Mouse (Mus musculus) thymus, adult 2 months (tissue): ENCODE results near the gene Hcn1.

ENCODE experiments used
- CTCF ChIP-seq: fragments of 200-500 bp; IDR thresholded peaks from 2 replicates; pipeline ENCODE4 v1.5.1; 2012; ENCODE audit warnings: mild to moderate bottlenecking, control low read depth, low read length, moderate library complexity, borderline replicate concordance; ENCODE audit not compliant: control insufficient read depth, poor library complexity, insufficient read depth; ENCODE audit errors: extremely low read depth
- POLR2A ChIP-seq: fragments of 200-500 bp; IDR thresholded peaks from 2 replicates; pipeline ENCODE4 v1.6.1; 2012; ENCODE audit warnings: mild to moderate bottlenecking, low read length, control low read depth, moderate library complexity; ENCODE audit not compliant: control insufficient read depth, poor library complexity, insufficient read depth; ENCODE audit errors: extremely low read depth

DNA sequence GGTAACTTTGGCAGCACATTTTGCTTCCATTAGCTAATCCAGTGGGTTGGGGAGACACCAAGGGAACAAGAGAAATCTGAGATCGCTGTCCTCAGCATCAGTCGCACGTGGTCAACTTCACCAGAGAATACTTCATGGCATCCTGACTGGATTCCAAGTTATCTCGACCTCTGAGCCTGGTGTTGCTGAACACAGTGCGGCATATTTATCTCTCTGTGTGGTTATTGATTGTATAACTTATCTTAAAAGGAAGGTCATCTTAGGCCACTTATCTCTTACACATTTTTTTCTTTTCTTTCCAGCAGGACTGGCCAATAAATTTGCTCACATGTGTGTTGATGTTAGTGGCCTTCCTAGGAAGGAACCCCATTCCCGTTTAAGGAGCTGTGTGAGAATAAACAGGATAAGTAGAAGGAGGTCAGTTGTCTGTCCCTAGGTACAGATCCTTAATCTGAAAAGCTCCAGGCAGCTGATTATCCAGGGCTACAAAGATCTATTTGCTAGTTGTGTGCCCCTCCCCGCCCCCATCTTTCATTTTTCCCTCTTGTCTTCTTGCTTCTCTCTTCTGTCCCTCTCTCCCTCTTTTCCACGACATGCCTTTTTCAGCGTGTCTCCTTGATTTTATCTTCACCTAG is 672 bp upstream of the Hcn1 start:
- no peak for TF ChIP-seq CTCF
- no peak for TF ChIP-seq POLR2A
